ENCODE assay signal across 13 mouse cellular contexts in genomic region chr4:105276062-105276795, GRCm38 (mm10).
DNase-seq lines count a peak whose midpoint lies in the region; ATAC-seq and TF ChIP-seq lines count a peak whose summit lies in the region.
"Had no signal": no experiment of that assay in that cellular context is flagged by ENCODE, and none has a peak within 500 bp of the region (broad histone marks: within the 10 kb centered on the region; RNA-seq: fewer than 3 reads in every experiment).

No protein-coding gene starts in this region.

- DNase-seq in heart, embryonic 10.5 days (ENCODE audit: low spot score): no peak
- no peak for DNase-seq in heart, postnatal 4 days
- no peak for DNase-seq in kidney, postnatal 0 days (ENCODE audit: low spot score)
- DNase-seq in kidney, postnatal 36 days: no peak
- DNase-seq in ES-CJ7 (ENCODE audit: low read depth, low spot score): peak; percentile 84
- DNase-seq in brain, embryonic 14.5 days (ENCODE audit: low read depth): peak; percentile 22
- DNase-seq in left cerebral cortex, postnatal 10 days (ENCODE audit: extremely low spot score in 1 of 2, low spot score in 2 of 2): no peak
- DNase-seq: adrenal gland, adult 2 months; B cell, adult 2 months; cerebellum, postnatal 10 days had no signal

- no peaks in the 10 kb centered on the region for H3K9me3 ChIP-seq in heart, embryonic 10.5 days
- no peaks in the 10 kb centered on the region for H3K9me3 ChIP-seq in kidney, postnatal 0 days (replicated peaks; ENCODE audit: low read length)
- H3K9me3 ChIP-seq: embryonic facial prominence, embryonic 15.5 days; hindbrain, embryonic 15.5 days had no signal

- H3K4me3 ChIP-seq in heart, embryonic 10.5 days: no peak overlapping the region
- no peak overlapping the region for H3K4me3 ChIP-seq in kidney, postnatal 0 days (replicated peaks; ENCODE audit: low read depth, low read length)
- H3K4me3 ChIP-seq: embryonic facial prominence, embryonic 15.5 days; hindbrain, embryonic 15.5 days had no signal

- H3K9ac ChIP-seq in kidney, postnatal 0 days (ENCODE audit: low read depth, low read length): no peak overlapping the region
- H3K9ac ChIP-seq: embryonic facial prominence, embryonic 15.5 days; hindbrain, embryonic 15.5 days had no signal

- H3K27ac ChIP-seq in heart, embryonic 10.5 days: peak overlapping the region; percentile 67
- H3K27ac ChIP-seq in kidney, postnatal 0 days: peak overlapping the region; percentile 60; the same call in 1 of the 2 replicates
- H3K27ac ChIP-seq: embryonic facial prominence, embryonic 15.5 days; hindbrain, embryonic 15.5 days had no signal

- peaks cover 10% of the 10 kb centered on the region; the same call in 1 of the 2 replicates for H3K27me3 ChIP-seq in heart, embryonic 10.5 days (ENCODE audit: insufficient read depth, poor library complexity, severe bottlenecking)
- H3K27me3 ChIP-seq in kidney, postnatal 0 days (ENCODE audit: insufficient read depth, low read length): no peaks in the 10 kb centered on the region
- H3K27me3 ChIP-seq: embryonic facial prominence, embryonic 15.5 days; hindbrain, embryonic 15.5 days had no signal

- intact Hi-C loops in left cerebral cortex, postnatal 10 days (cut with DNase I): no loop called here

- ATAC-seq in kidney, postnatal 0 days (replicated peaks; ENCODE audit: low FRiP score, low read depth): no peak
- ATAC-seq: intestine, embryonic 16.5 days had no signal

- no peaks in the 10 kb centered on the region for H3K36me3 ChIP-seq in heart, embryonic 10.5 days
- H3K36me3 ChIP-seq in kidney, postnatal 0 days (ENCODE audit: insufficient read depth, low read length): no peaks in the 10 kb centered on the region
- H3K36me3 ChIP-seq: embryonic facial prominence, embryonic 15.5 days; hindbrain, embryonic 15.5 days had no signal

- 26% methylated on average over 14 of the region's 14 CpGs for WGBS in heart, embryonic 10.5 days
- 54% methylated on average over 14 of the region's 14 CpGs for WGBS in kidney, postnatal 0 days

- H3K4me2 ChIP-seq in kidney, postnatal 0 days (ENCODE audit: low read length): no peak overlapping the region
- H3K4me2 ChIP-seq: embryonic facial prominence, embryonic 15.5 days; hindbrain, embryonic 15.5 days had no signal

- no peak for TF ChIP-seq CTCF in kidney, postnatal 0 days (IDR thresholded peaks at IDR 0.05; ENCODE audit: low read depth)
- no peak for TF ChIP-seq CTCF in brain, embryonic 14.5 days (IDR thresholded peaks at IDR 0.05; ENCODE audit: borderline replicate concordance, extremely low read depth, insufficient read depth, insufficient read length)

- TF ChIP-seq POLR2A in brain, embryonic 14.5 days (IDR thresholded peaks at IDR 0.05; ENCODE audit: borderline replicate concordance, extremely low read depth, insufficient read depth, insufficient read length, poor library complexity, severe bottlenecking): no peak

- H3K4me1 ChIP-seq in heart, embryonic 10.5 days: peaks cover 32% of the 10 kb centered on the region
- H3K4me1 ChIP-seq in kidney, postnatal 0 days (replicated peaks; ENCODE audit: insufficient read depth, low read length): no peaks in the 10 kb centered on the region; the same call in 1 of the 2 replicates
- H3K4me1 ChIP-seq: embryonic facial prominence, embryonic 15.5 days had no signal

Comparison
In these comparisons a context has a peak if more than half of its experiments do, and no peak if none do; other contexts are left out.
1. DNase-seq: peak in ES-CJ7 (single experiment) and brain, embryonic 14.5 days (single experiment); none in heart, embryonic 10.5 days (single experiment), heart, postnatal 4 days (single experiment), kidney, postnatal 0 days (single experiment), kidney, postnatal 36 days (0 of 2) and left cerebral cortex, postnatal 10 days (0 of 2).